Mouse (Mus musculus) MEL (cell line): ENCODE results near the gene Col18a1. TPM values are rescaled to one million over a fixed set of nuclear protein-coding genes. Genes with fewer than 3 reads are reported as not detected.

Source experiments
- DNase-seq: peaks from one replicate; pipeline ENCODE4 v3.0.0; 2011; ENCODE audit warnings: low read depth, low spot score
- H3K27ac ChIP-seq: 2 replicates; pipeline ENCODE4 v1.5.1; 2012; ENCODE audit warnings: low read depth, mild to moderate bottlenecking, control low read depth, low read length, moderate library complexity; ENCODE audit not compliant: control insufficient read depth
- H3K27me3 ChIP-seq, 2 experiments: fragments of 150-350 bp in 1 of 2; sonication (generic) in 1 of 2; 2 replicates each; pipeline ENCODE4 v1.6.1; 2012; ENCODE audit warnings: low read length in 2 of 2, mild to moderate bottlenecking in 2 of 2, improper control_type of control experiment in 1 of 2, moderate library complexity in 1 of 2; ENCODE audit not compliant: insufficient read depth in 2 of 2, control insufficient read depth in 1 of 2
- H3K36me3 ChIP-seq, 2 experiments: 2 replicates each; pipeline ENCODE4 v1.6.1; 2012 to 2014; ENCODE audit warnings: low read length in 2 of 2, improper control_type of control experiment in 1 of 2, inconsistent platforms in 1 of 2, mild to moderate bottlenecking in 1 of 2; ENCODE audit not compliant: insufficient read depth in 2 of 2, control insufficient read depth in 1 of 2
- H3K4me1 ChIP-seq, 2 experiments: fragments of 150-350 bp in 1 of 2; sonication (generic) in 1 of 2; 2 replicates each; pipeline ENCODE4 v1.6.1; 2012; ENCODE audit warnings: low read length in 2 of 2, improper control_type of control experiment in 1 of 2, mild to moderate bottlenecking in 1 of 2; ENCODE audit not compliant: insufficient read depth in 2 of 2, control insufficient read depth in 1 of 2
- H3K4me3 ChIP-seq, 2 experiments: fragments of 150-350 bp in 1 of 2; sonication (generic) in 1 of 2; 2 replicates each; pipeline ENCODE4 v1.5.1; 2012; ENCODE audit warnings: low read depth in 2 of 2, low read length in 2 of 2, mild to moderate bottlenecking in 2 of 2, moderate library complexity in 2 of 2, control low read depth in 1 of 2, improper control_type of control experiment in 1 of 2; ENCODE audit not compliant: control insufficient read depth in 1 of 2, insufficient read depth in 1 of 2
- H3K79me2 ChIP-seq: 2 replicates; pipeline ENCODE4 v1.6.1; 2012; ENCODE audit warnings: mild to moderate bottlenecking, low read length, moderate library complexity; ENCODE audit not compliant: control insufficient read depth, poor library complexity, insufficient read depth
- H3K9ac ChIP-seq: 2 replicates; pipeline ENCODE4 v1.6.1; 2012; ENCODE audit warnings: low read depth, mild to moderate bottlenecking, control low read depth, low read length, moderate library complexity; ENCODE audit not compliant: control insufficient read depth, poor library complexity, severe bottlenecking
- H3K9me3 ChIP-seq: fragments of 150-350 bp; sonication (generic); replicated peaks from 2 replicates; pipeline ENCODE4 v1.6.1; 2012; ENCODE audit warnings: mild to moderate bottlenecking, low read length, improper control_type of control experiment, moderate library complexity; ENCODE audit not compliant: insufficient read depth
- BHLHE40 ChIP-seq: IDR thresholded peaks from 2 replicates; pipeline ENCODE4 v1.6.1; 2012; ENCODE audit warnings: low read depth, mild to moderate bottlenecking, inconsistent platforms, low read length, improper control_type of control experiment, borderline replicate concordance
- CHD1 ChIP-seq: IDR thresholded peaks from 2 replicates; pipeline ENCODE4 v1.6.1; 2012; ENCODE audit warnings: low read depth, mild to moderate bottlenecking, inconsistent platforms, low read length, improper control_type of control experiment
- CTCF ChIP-seq, 3 experiments: IDR thresholded peaks in 2 of 3; conservative IDR thresholded peaks in 1 of 3; 2 replicates each; pipeline ENCODE4 v1.5.1; 2011 to 2012; ENCODE audit warnings: low read length in 3 of 3, low read depth in 2 of 3, mild to moderate bottlenecking in 2 of 3, improper control_type of control experiment in 1 of 3, inconsistent platforms in 1 of 3, mixed read lengths in 1 of 3, moderate library complexity in 1 of 3; ENCODE audit not compliant: control insufficient read depth in 1 of 3, insufficient read depth in 1 of 3, poor library complexity in 1 of 3, severe bottlenecking in 1 of 3
- E2F4 ChIP-seq: IDR thresholded peaks from 2 replicates; pipeline ENCODE4 v1.6.1; 2011; ENCODE audit warnings: low read depth, low read length, improper control_type of control experiment, borderline replicate concordance
- ELF1 ChIP-seq: IDR thresholded peaks from 2 replicates; pipeline ENCODE4 v1.6.1; 2014; ENCODE audit warnings: low read depth, mild to moderate bottlenecking, inconsistent platforms, low read length, improper control_type of control experiment, moderate library complexity
- EP300 ChIP-seq, 2 experiments: IDR thresholded peaks; 2 replicates each; pipeline ENCODE4 v1.6.1; 2011; ENCODE audit warnings: improper control_type of control experiment in 2 of 2, low read length in 2 of 2, low read depth in 1 of 2, mild to moderate bottlenecking in 1 of 2
- ETS1 ChIP-seq: IDR thresholded peaks from 2 replicates; pipeline ENCODE4 v1.6.1; 2012; ENCODE audit warnings: low read depth, mild to moderate bottlenecking, inconsistent platforms, low read length, improper control_type of control experiment, moderate library complexity
- GATA1 ChIP-seq: IDR thresholded peaks from 2 replicates; pipeline ENCODE4 v1.6.1; 2011; ENCODE audit warnings: low read depth, low read length, improper control_type of control experiment
- HCFC1 ChIP-seq: IDR thresholded peaks from 2 replicates; pipeline ENCODE4 v1.6.1; 2012; ENCODE audit warnings: low read depth, mild to moderate bottlenecking, inconsistent platforms, low read length, improper control_type of control experiment, moderate library complexity
- MAFK ChIP-seq: IDR thresholded peaks from 2 replicates; pipeline ENCODE4 v1.6.1; 2011; ENCODE audit warnings: low read depth, mild to moderate bottlenecking, low read length, improper control_type of control experiment, borderline replicate concordance
- MAX ChIP-seq: IDR thresholded peaks from 2 replicates; pipeline ENCODE4 v1.6.1; 2011; ENCODE audit warnings: low read length, improper control_type of control experiment
- MAZ ChIP-seq: IDR thresholded peaks from 2 replicates; pipeline ENCODE4 v1.6.1; 2012; ENCODE audit warnings: low read depth, mild to moderate bottlenecking, inconsistent platforms, low read length, improper control_type of control experiment
- MEF2A ChIP-seq: IDR thresholded peaks from 2 replicates; pipeline ENCODE4 v1.6.1; 2014; ENCODE audit warnings: low read depth, mild to moderate bottlenecking, inconsistent platforms, low read length, improper control_type of control experiment; ENCODE audit not compliant: poor library complexity, insufficient replicate concordance, severe bottlenecking; ENCODE audit errors: extremely low read depth
- MXI1 ChIP-seq: IDR thresholded peaks from 2 replicates; pipeline ENCODE4 v1.6.1; 2011; ENCODE audit warnings: mild to moderate bottlenecking, low read depth, low read length, improper control_type of control experiment
- MYB ChIP-seq: IDR thresholded peaks from 2 replicates; pipeline ENCODE4 v1.6.1; 2011; ENCODE audit warnings: mild to moderate bottlenecking, low read depth, low read length, improper control_type of control experiment
- MYC ChIP-seq: IDR thresholded peaks from 2 replicates; pipeline ENCODE4 v1.6.1; 2011; ENCODE audit warnings: low read depth, mild to moderate bottlenecking, low read length, improper control_type of control experiment, moderate library complexity
- NELFE ChIP-seq: IDR thresholded peaks from 2 replicates; pipeline ENCODE4 v1.6.1; 2011; ENCODE audit warnings: low read depth, low read length, improper control_type of control experiment
- NRF1 ChIP-seq: IDR thresholded peaks from 2 replicates; pipeline ENCODE4 v1.6.1; 2014; ENCODE audit warnings: low read depth, mild to moderate bottlenecking, inconsistent platforms, low read length, improper control_type of control experiment, moderate library complexity; ENCODE audit not compliant: poor library complexity, insufficient read depth, severe bottlenecking
- POLR2A ChIP-seq, 2 experiments: IDR thresholded peaks; 2 replicates each; pipeline ENCODE4 v1.6.1; 2011 to 2012; ENCODE audit warnings: low read length in 2 of 2, mild to moderate bottlenecking in 2 of 2, control low read depth in 1 of 2, improper control_type of control experiment in 1 of 2, low read depth in 1 of 2, moderate library complexity in 1 of 2; ENCODE audit not compliant: control insufficient read depth in 1 of 2, insufficient read depth in 1 of 2, poor library complexity in 1 of 2
- POLR2AphosphoS2 ChIP-seq: IDR thresholded peaks from 2 replicates; pipeline ENCODE4 v1.6.1; 2011; ENCODE audit warnings: low read length, improper control_type of control experiment
- POLR2AphosphoS5 ChIP-seq: IDR thresholded peaks from 2 replicates; pipeline ENCODE4 v1.6.1; 2012; ENCODE audit warnings: low read depth, borderline replicate concordance, mild to moderate bottlenecking, inconsistent platforms, low read length, moderate library complexity, mixed read lengths
- RAD21 ChIP-seq: IDR thresholded peaks from 2 replicates; pipeline ENCODE4 v1.6.1; 2011; ENCODE audit warnings: mild to moderate bottlenecking, low read depth, low read length, improper control_type of control experiment
- RCOR1 ChIP-seq: IDR thresholded peaks from 2 replicates; pipeline ENCODE4 v1.6.1; 2012; ENCODE audit warnings: low read depth, mild to moderate bottlenecking, inconsistent platforms, low read length, improper control_type of control experiment
- SIN3A ChIP-seq: IDR thresholded peaks from 2 replicates; pipeline ENCODE4 v1.6.1; 2012; ENCODE audit warnings: low read length, improper control_type of control experiment, inconsistent platforms
- SMC3 ChIP-seq: IDR thresholded peaks from 2 replicates; pipeline ENCODE4 v1.6.1; 2011; ENCODE audit warnings: low read depth, low read length, improper control_type of control experiment
- TAL1 ChIP-seq: IDR thresholded peaks from 2 replicates; pipeline ENCODE4 v1.6.1; 2012; ENCODE audit warnings: mild to moderate bottlenecking, inconsistent platforms, low read length, moderate library complexity, mixed read lengths
- TBP ChIP-seq: IDR thresholded peaks from 2 replicates; pipeline ENCODE4 v1.8.0; 2011; ENCODE audit warnings: low read depth, low read length, improper control_type of control experiment
- TCF12 ChIP-seq: IDR thresholded peaks from 2 replicates; pipeline ENCODE4 v1.6.1; 2014; ENCODE audit warnings: low read depth, mild to moderate bottlenecking, inconsistent platforms, low read length, improper control_type of control experiment, moderate library complexity
- UBTF ChIP-seq: IDR thresholded peaks from 2 replicates; pipeline ENCODE4 v1.6.1; 2012; ENCODE audit warnings: low read depth, mild to moderate bottlenecking, inconsistent platforms, low read length, improper control_type of control experiment, moderate library complexity, borderline replicate concordance; ENCODE audit not compliant: insufficient read depth
- ZC3H11A ChIP-seq: IDR thresholded peaks from 2 replicates; pipeline ENCODE4 v1.6.1; 2012; ENCODE audit warnings: low read depth, mild to moderate bottlenecking, inconsistent platforms, low read length, improper control_type of control experiment
- ZKSCAN1 ChIP-seq: IDR thresholded peaks from 2 replicates; pipeline ENCODE4 v1.6.1; 2012; ENCODE audit warnings: low read depth, mild to moderate bottlenecking, inconsistent platforms, low read length, improper control_type of control experiment, moderate library complexity
- ZMIZ1 ChIP-seq: IDR thresholded peaks from 2 replicates; pipeline ENCODE4 v1.6.1; 2012; ENCODE audit warnings: low read depth, mild to moderate bottlenecking, inconsistent platforms, low read length, improper control_type of control experiment, moderate library complexity
- ZNF384 ChIP-seq: IDR thresholded peaks from 2 replicates; pipeline ENCODE4 v1.6.1; 2012; ENCODE audit warnings: low read depth, mild to moderate bottlenecking, inconsistent platforms, low read length, improper control_type of control experiment
- polyA plus RNA-seq, 2 experiments: library from polyadenylated mRNA; stranded (reverse) in 1 of 2; unstranded in 1 of 2; fragments of >175 nt in 1 of 2; fragments of >200 nt in 1 of 2; gene quantifications; 2 replicates each; pipeline versions ENCODE4 v1.2.1 to v1.2.4; 2012; ENCODE audit warnings: low replicate concordance in 2 of 2, low read depth in 1 of 2; ENCODE audit not compliant: insufficient read length in 2 of 2, insufficient read depth in 1 of 2, missing spikeins in 1 of 2
- total RNA-seq: library from RNA; depleted of rRNA; stranded (reverse); fragments of 300-350 nt; gene quantifications from 2 replicates; pipeline ENCODE4 v1.2.3, GENCODE M21; 2012

Col18a1 gene
- total and polyA plus RNA-seq, 3 experiments, result 0.46 to 1.3 TPM; not detected in 1

- Histone ChIP-seq H3K27ac (no peak overlapping the region), H3K27me3 (peaks cover 4 to 7% of the 10 kb centered on the region in 2 experiments; a peak in 3 of 4 replicates), H3K4me1 (peaks cover 3 to 15% of the 10 kb centered on the region in 2 experiments), H3K36me3 (peaks cover 0 to 7% of the 10 kb centered on the region in 2 experiments; a peak in 2 of 4 replicates), H3K79me2 (no peaks in the 10 kb centered on the region), H3K9ac (no peak overlapping the region), H3K4me3 (no peak overlapping the region), H3K9me3 (no peaks in the 10 kb centered on the region)
- TF ChIP-seq MYB (no peak), GATA1 (no peak), POLR2A (IDR thresholded peaks at IDR 0.05; ENCODE audit: control insufficient read depth in 1 of 2, insufficient read depth in 1 of 2, low read depth in 1 of 2, low read length in 2 of 2, poor library complexity in 1 of 2) (no peak), MAX (no peak), NELFE (no peak), SIN3A (no peak), EP300 (IDR thresholded peaks at IDR 0.05; ENCODE audit: low read depth in 1 of 2, low read length in 2 of 2) (no peak), HCFC1 (0 out of 2 replicates have a peak, but pooled peaks have one; percentile 20), MAFK (no peak), E2F4 (no peak), MYC (no peak), SMC3 (peak; percentile 92), ZMIZ1 (no peak), ZKSCAN1 (no peak), ZC3H11A (peak; percentile 77), MEF2A (no peak), MXI1 (no peak), UBTF (no peak), CTCF (IDR thresholded peaks at IDR 0.05 in 2 of 3, conservative IDR thresholded peaks at IDR 0.05 in 1 of 3; ENCODE audit: control insufficient read depth in 1 of 3, insufficient read depth in 1 of 3, low read depth in 2 of 3, low read length in 3 of 3, poor library complexity in 1 of 3, severe bottlenecking in 1 of 3) (peak; percentile 75 to 94 (median 90)), TAL1 (no peak), TBP (no peak), MAZ (no peak), TCF12 (no peak), POLR2AphosphoS2 (no peak), ELF1 (0 out of 2 replicates have a peak, but pooled peaks have one; percentile 29), NRF1 (no peak), POLR2AphosphoS5 (no peak), RCOR1 (no peak), BHLHE40 (no peak), RAD21 (peak; percentile 87), ETS1 (no peak), CHD1 (no peak), ZNF384 (no peak)
- DNase-seq, result peak; percentile 80
These were observed 96.3 kb downstream of the Col18a1 start for GRCm38 (mm10) chr10:77070072-77070471.
